Mouse (Mus musculus): ENCODE measurements at regions not wholly inside any gene's neighbourhood (a gene's known extent, or its start where the extent isn't known, plus 50 kb on each side); places are given as distances from the start of the nearest gene placed in this dataset.

- Histone ChIP-seq H3K36me3 (no peaks in the 10 kb centered on the region), H3K4me1 (no peaks in the 10 kb centered on the region), H3K9ac (replicated peaks) (no peak overlapping the region), H3K27ac (replicated peaks) (no peak overlapping the region), H3K27me3 (replicated peaks) (no peaks in the 10 kb centered on the region), H3K9me3 (replicated peaks) (no peaks in the 10 kb centered on the region), H3K4me2 (no peak overlapping the region), H3K4me3 (replicated peaks) (no peak overlapping the region)
- no peak for ATAC-seq (ENCODE audit: low FRiP score)
- WGBS: 51% methylated on average over 6 of the region's 6 CpGs
Observed at GRCm38 (mm10) chr1:191486766-191487165, 83.7 kb upstream of the Ppp2r5a start.

- H3K9me3 ChIP-seq (replicated peaks): no peaks in the 10 kb centered on the region
- no peaks in the 10 kb centered on the region for H3K36me3 ChIP-seq
- H3K4me1 ChIP-seq: no peaks in the 10 kb centered on the region
- no peak for ATAC-seq (ENCODE audit: low FRiP score)
- H3K9ac ChIP-seq (replicated peaks): no peak overlapping the region
- H3K27ac ChIP-seq (replicated peaks): no peak overlapping the region
- H3K4me3 ChIP-seq (replicated peaks): no peak overlapping the region
- WGBS: 91% methylated on average over 8 of the region's 8 CpGs
- H3K27me3 ChIP-seq (replicated peaks): no peaks in the 10 kb centered on the region
- H3K4me2 ChIP-seq: no peak overlapping the region
Observed at GRCm38 (mm10) chr1:191484726-191485425, 81.8 kb upstream of the Ppp2r5a start.

GRCm38 (mm10) chr1:191479906-191480379 is 76.9 kb upstream of the Ppp2r5a start:
- H3K27ac ChIP-seq (replicated peaks): no peak overlapping the region
- no peaks in the 10 kb centered on the region for H3K36me3 ChIP-seq
- no peaks in the 10 kb centered on the region for H3K27me3 ChIP-seq (replicated peaks)
- H3K9ac ChIP-seq (replicated peaks): no peak overlapping the region
- WGBS: 78% methylated on average over 13 of the region's 13 CpGs
- no peaks in the 10 kb centered on the region for H3K4me1 ChIP-seq
- H3K9me3 ChIP-seq (replicated peaks): no peaks in the 10 kb centered on the region
- H3K4me3 ChIP-seq (replicated peaks): no peak overlapping the region
- no peak for ATAC-seq (ENCODE audit: low FRiP score)
- H3K4me2 ChIP-seq: no peak overlapping the region

GRCm38 (mm10) chr1:191472551-191472950 is 69.5 kb upstream of the Ppp2r5a start:
- Histone ChIP-seq H3K9me3 (replicated peaks) (no peaks in the 10 kb centered on the region), H3K4me2 (no peak overlapping the region), H3K4me1 (peaks cover 18% of the 10 kb centered on the region), H3K9ac (replicated peaks) (no peak overlapping the region), H3K36me3 (no peaks in the 10 kb centered on the region), H3K27ac (replicated peaks) (no peak overlapping the region), H3K4me3 (replicated peaks) (no peak overlapping the region), H3K27me3 (replicated peaks) (no peaks in the 10 kb centered on the region)
- 89% methylated on average over 5 of the region's 5 CpGs for WGBS
- no peak for ATAC-seq (ENCODE audit: low FRiP score)

- Histone ChIP-seq H3K4me3 (replicated peaks) (no peak overlapping the region), H3K36me3 (no peaks in the 10 kb centered on the region), H3K4me2 (no peak overlapping the region), H3K27ac (replicated peaks) (no peak overlapping the region), H3K9ac (replicated peaks) (no peak overlapping the region), H3K27me3 (replicated peaks) (no peaks in the 10 kb centered on the region), H3K9me3 (replicated peaks) (no peaks in the 10 kb centered on the region), H3K4me1 (peaks cover 18% of the 10 kb centered on the region)
- no peak for ATAC-seq (ENCODE audit: low FRiP score)
- WGBS: 67% methylated on average over 2 of the region's 2 CpGs
Observed at GRCm38 (mm10) chr1:191471489-191471888, 68.4 kb upstream of the Ppp2r5a start.

GRCm38 (mm10) chr1:191470190-191470985 is 67.3 kb upstream of the Ppp2r5a start:
- no peak overlapping the region for H3K4me3 ChIP-seq (replicated peaks)
- WGBS: 24% methylated on average over 13 of the region's 13 CpGs
- peak overlapping the region; percentile 48 for H3K27ac ChIP-seq (replicated peaks)
- peak; percentile 81 for ATAC-seq (ENCODE audit: low FRiP score)
- H3K4me1 ChIP-seq: peaks cover 18% of the 10 kb centered on the region
- no peak overlapping the region for H3K9ac ChIP-seq (replicated peaks)
- H3K27me3 ChIP-seq (replicated peaks): no peaks in the 10 kb centered on the region
- peak overlapping the region; percentile 9; the same call in 1 of the 2 replicates for H3K4me2 ChIP-seq
- no peaks in the 10 kb centered on the region for H3K36me3 ChIP-seq
- H3K9me3 ChIP-seq (replicated peaks): no peaks in the 10 kb centered on the region

- Histone ChIP-seq H3K27me3 (replicated peaks) (no peaks in the 10 kb centered on the region), H3K9ac (replicated peaks) (no peak overlapping the region), H3K9me3 (replicated peaks) (no peaks in the 10 kb centered on the region), H3K27ac (replicated peaks) (peak overlapping the region; percentile 48), H3K36me3 (no peaks in the 10 kb centered on the region), H3K4me2 (no peak overlapping the region), H3K4me3 (replicated peaks) (no peak overlapping the region), H3K4me1 (peaks cover 18% of the 10 kb centered on the region)
- ATAC-seq (ENCODE audit: low FRiP score): peak; percentile 45
- 51% methylated on average over 4 of the region's 4 CpGs for WGBS
Observed at GRCm38 (mm10) chr1:191468837-191469529, 65.9 kb upstream of the Ppp2r5a start.

GRCm38 (mm10) chr1:191466261-191466660 is 63.2 kb upstream of the Ppp2r5a start:
- no peak for ATAC-seq (ENCODE audit: low FRiP score)
- Histone ChIP-seq H3K27ac (replicated peaks) (no peak overlapping the region), H3K4me1 (peaks cover 29% of the 10 kb centered on the region), H3K27me3 (replicated peaks) (no peaks in the 10 kb centered on the region), H3K9ac (replicated peaks) (no peak overlapping the region), H3K4me3 (replicated peaks) (no peak overlapping the region), H3K36me3 (no peaks in the 10 kb centered on the region), H3K9me3 (replicated peaks) (no peaks in the 10 kb centered on the region), H3K4me2 (no peak overlapping the region)
- WGBS: 89% methylated on average over 3 of the region's 3 CpGs

- Histone ChIP-seq H3K9me3 (replicated peaks) (no peaks in the 10 kb centered on the region), H3K27ac (replicated peaks) (no peak overlapping the region), H3K27me3 (replicated peaks) (no peaks in the 10 kb centered on the region), H3K36me3 (no peaks in the 10 kb centered on the region), H3K4me1 (peaks cover 25% of the 10 kb centered on the region), H3K4me3 (replicated peaks) (no peak overlapping the region), H3K4me2 (no peak overlapping the region), H3K9ac (replicated peaks) (no peak overlapping the region)
- 94% methylated on average over 4 of the region's 4 CpGs for WGBS
- ATAC-seq (ENCODE audit: low FRiP score): no peak
Observed at GRCm38 (mm10) chr1:191465723-191466122, 62.7 kb upstream of the Ppp2r5a start.

GRCm38 (mm10) chr1:191465170-191465569 is 62.1 kb upstream of the Ppp2r5a start:
- Histone ChIP-seq H3K4me3 (replicated peaks) (no peak overlapping the region), H3K9ac (replicated peaks) (no peak overlapping the region), H3K4me1 (peaks cover 19% of the 10 kb centered on the region), H3K27ac (replicated peaks) (no peak overlapping the region), H3K27me3 (replicated peaks) (no peaks in the 10 kb centered on the region), H3K9me3 (replicated peaks) (no peaks in the 10 kb centered on the region), H3K4me2 (no peak overlapping the region), H3K36me3 (no peaks in the 10 kb centered on the region)
- no peak for ATAC-seq (ENCODE audit: low FRiP score)
- 71% methylated on average over 2 of the region's 2 CpGs for WGBS

GRCm38 (mm10) chr1:191461811-191462491 is 58.9 kb upstream of the Ppp2r5a start:
- H3K27ac ChIP-seq (replicated peaks): peak overlapping the region; percentile 45; the same call in 1 of the 2 replicates
- no peak; the same call in 1 of the 2 replicates for ATAC-seq (ENCODE audit: low FRiP score)

More at GRCm38 (mm10) chr1:191461811-191462491, 58.9 kb upstream of the Ppp2r5a start:
- peaks cover 11% of the 10 kb centered on the region for H3K4me1 ChIP-seq
- H3K4me2 ChIP-seq: peak overlapping the region; percentile 28
- H3K4me3 ChIP-seq (replicated peaks): no peak overlapping the region
- H3K36me3 ChIP-seq: no peaks in the 10 kb centered on the region
- H3K27me3 ChIP-seq (replicated peaks): no peaks in the 10 kb centered on the region
- WGBS: 6% methylated on average over 9 of the region's 9 CpGs
- no peak overlapping the region for H3K9ac ChIP-seq (replicated peaks)
- no peaks in the 10 kb centered on the region for H3K9me3 ChIP-seq (replicated peaks)

All from neural tube, embryonic 15.5 days (tissue).